Mouse (Mus musculus): Measurements from ENCODE around the gene Ift74. TPM values are rescaled to one million over a fixed set of nuclear protein-coding genes. Genes with fewer than 3 reads are reported as not detected.

Gene Ift74
- polyA plus RNA-seq, 1 experiment, result 7.7 TPM

GRCm38 (mm10) chr4:94601395-94601794 is 12.9 kb upstream of the Ift74 start:
- Histone ChIP-seq H3K36me3 (ENCODE audit: control insufficient read depth, insufficient read depth) (no peaks in the 10 kb centered on the region), H3K4me3 (peak overlapping the region; percentile 88), H3K4me2 (ENCODE audit: low read depth) (peak overlapping the region; percentile 82), H3ac (ENCODE audit: control insufficient read depth, insufficient read length) (no peak overlapping the region), H3K27me3 (ENCODE audit: control insufficient read depth, insufficient read depth, insufficient read length) (no peaks in the 10 kb centered on the region), H3K79me2 (ENCODE audit: control insufficient read depth, insufficient read depth) (peaks cover 54% of the 10 kb centered on the region)
- TF ChIP-seq REST (IDR thresholded peaks at IDR 0.05; ENCODE audit: insufficient read depth, insufficient read length), result no peak
- no peak for TF ChIP-seq TCF12 (IDR thresholded peaks at IDR 0.05; ENCODE audit: insufficient read depth, poor library complexity, severe bottlenecking)
- TF ChIP-seq SRF (IDR thresholded peaks at IDR 0.05; ENCODE audit: control insufficient read depth, insufficient read length, low read depth), result no peak
- no peak for TF ChIP-seq POLR2A (IDR thresholded peaks at IDR 0.05; ENCODE audit: insufficient read length, low read depth)
- TF ChIP-seq POLR2AphosphoS2 (IDR thresholded peaks at IDR 0.05; ENCODE audit: insufficient read length, low read depth), result no peak
- no peak for TF ChIP-seq CEBPB (IDR thresholded peaks at IDR 0.05; ENCODE audit: insufficient read depth, poor library complexity, severe bottlenecking)
- no peak for TF ChIP-seq USF1 (IDR thresholded peaks at IDR 0.05; ENCODE audit: low read depth)
- TF ChIP-seq E2F4 (IDR thresholded peaks at IDR 0.05; ENCODE audit: insufficient read depth), result no peak
- TF ChIP-seq MYOD1 (IDR thresholded peaks at IDR 0.05; ENCODE audit: control insufficient read depth in 1 of 3, insufficient read length in 2 of 3, low read depth in 2 of 3), result no peak
- no peak for TF ChIP-seq MAX (IDR thresholded peaks at IDR 0.05; ENCODE audit: low read depth)
- no peak for TF ChIP-seq TCF3 (IDR thresholded peaks at IDR 0.05; ENCODE audit: insufficient read length, low read depth)

- H3K4me3 ChIP-seq, result peak overlapping the region; percentile 88
- H3K27me3 ChIP-seq (ENCODE audit: control insufficient read depth, insufficient read depth, insufficient read length), result no peaks in the 10 kb centered on the region
- TF ChIP-seq E2F4 (IDR thresholded peaks at IDR 0.05; ENCODE audit: insufficient read depth), result no peak
- no peak for TF ChIP-seq TCF3 (IDR thresholded peaks at IDR 0.05; ENCODE audit: insufficient read length, low read depth)
- no peak for TF ChIP-seq POLR2AphosphoS2 (IDR thresholded peaks at IDR 0.05; ENCODE audit: insufficient read length, low read depth)
- TF ChIP-seq MYOG (IDR thresholded peaks at IDR 0.05; ENCODE audit: control insufficient read depth in 1 of 3, insufficient read depth in 1 of 3, insufficient read length in 2 of 3, low read depth in 2 of 3), result no peak
- no peak for TF ChIP-seq MYOD1 (IDR thresholded peaks at IDR 0.05; ENCODE audit: control insufficient read depth in 1 of 3, insufficient read length in 2 of 3, low read depth in 2 of 3)
- no peak for TF ChIP-seq REST (IDR thresholded peaks at IDR 0.05; ENCODE audit: insufficient read depth, insufficient read length)
- no peak for TF ChIP-seq POLR2A (IDR thresholded peaks at IDR 0.05; ENCODE audit: insufficient read length, low read depth)
- no peak for TF ChIP-seq CEBPB (IDR thresholded peaks at IDR 0.05; ENCODE audit: insufficient read depth, poor library complexity, severe bottlenecking)
- TF ChIP-seq MAX (IDR thresholded peaks at IDR 0.05; ENCODE audit: low read depth), result no peak
- TF ChIP-seq USF1 (IDR thresholded peaks at IDR 0.05; ENCODE audit: low read depth), result no peak
- no peak for TF ChIP-seq TCF12 (IDR thresholded peaks at IDR 0.05; ENCODE audit: insufficient read depth, poor library complexity, severe bottlenecking)
- H3K4me2 ChIP-seq (ENCODE audit: low read depth), result peak overlapping the region; percentile 82
- peaks cover 45% of the 10 kb centered on the region for H3K79me2 ChIP-seq (ENCODE audit: control insufficient read depth, insufficient read depth)
- H3K36me3 ChIP-seq (ENCODE audit: control insufficient read depth, insufficient read depth), result no peaks in the 10 kb centered on the region
- H3ac ChIP-seq (ENCODE audit: control insufficient read depth, insufficient read length), result peak overlapping the region; percentile 89
These were observed 11.7 kb upstream of the Ift74 start for GRCm38 (mm10) chr4:94602496-94603030.

GRCm38 (mm10) chr4:94603031-94603629 is 11.2 kb upstream of the Ift74 start, which contains the start of gene Plaa:
Plaa (minus strand) TSS chr4:94603244.
- Histone ChIP-seq H3K36me3 (ENCODE audit: control insufficient read depth, insufficient read depth) (no peaks in the 10 kb centered on the region), H3ac (ENCODE audit: control insufficient read depth, insufficient read length) (peak within 1 kb of the TSS; percentile 89), H3K4me2 (ENCODE audit: low read depth) (peak within 1 kb of the TSS; percentile 95), H3K27me3 (ENCODE audit: control insufficient read depth, insufficient read depth, insufficient read length) (no peaks in the 10 kb centered on the region), H3K79me2 (ENCODE audit: control insufficient read depth, insufficient read depth) (peaks cover 39% of the 10 kb centered on the region), H3K4me3 (peak within 1 kb of the TSS; percentile 88)
- TF ChIP-seq POLR2A (IDR thresholded peaks at IDR 0.05; ENCODE audit: insufficient read length, low read depth) (peak; percentile 67), SRF (IDR thresholded peaks at IDR 0.05; ENCODE audit: control insufficient read depth, insufficient read length, low read depth) (peak; percentile 85), TCF12 (IDR thresholded peaks at IDR 0.05; ENCODE audit: insufficient read depth, poor library complexity, severe bottlenecking) (no peak), REST (IDR thresholded peaks at IDR 0.05; ENCODE audit: insufficient read depth, insufficient read length) (no peak), CEBPB (IDR thresholded peaks at IDR 0.05; ENCODE audit: insufficient read depth, poor library complexity, severe bottlenecking) (no peak), MYOD1 (IDR thresholded peaks at IDR 0.05; ENCODE audit: control insufficient read depth in 1 of 3, insufficient read length in 2 of 3, low read depth in 2 of 3) (peak in 1 of 3 experiments; percentile 34), MYOG (IDR thresholded peaks at IDR 0.05; ENCODE audit: control insufficient read depth in 1 of 3, insufficient read depth in 1 of 3, insufficient read length in 2 of 3, low read depth in 2 of 3) (peak in 1 of 3 experiments; percentile 34), USF1 (IDR thresholded peaks at IDR 0.05; ENCODE audit: low read depth) (no peak), MAX (IDR thresholded peaks at IDR 0.05; ENCODE audit: low read depth) (no peak), POLR2AphosphoS2 (IDR thresholded peaks at IDR 0.05; ENCODE audit: insufficient read length, low read depth) (no peak), TCF3 (IDR thresholded peaks at IDR 0.05; ENCODE audit: insufficient read length, low read depth) (no peak), E2F4 (IDR thresholded peaks at IDR 0.05; ENCODE audit: insufficient read depth) (peak; percentile 95)

- no peak overlapping the region for H3K4me2 ChIP-seq (ENCODE audit: low read depth)
- no peak overlapping the region for H3ac ChIP-seq (ENCODE audit: control insufficient read depth, insufficient read length)
- no peak overlapping the region for H3K4me3 ChIP-seq
- H3K79me2 ChIP-seq (ENCODE audit: control insufficient read depth, insufficient read depth), result peaks cover 30% of the 10 kb centered on the region
- no peaks in the 10 kb centered on the region for H3K27me3 ChIP-seq (ENCODE audit: control insufficient read depth, insufficient read depth, insufficient read length)
- TF ChIP-seq CEBPB (IDR thresholded peaks at IDR 0.05; ENCODE audit: insufficient read depth, poor library complexity, severe bottlenecking) (no peak), MYOG (IDR thresholded peaks at IDR 0.05; ENCODE audit: control insufficient read depth in 1 of 3, insufficient read depth in 1 of 3, insufficient read length in 2 of 3, low read depth in 2 of 3) (no peak), MYOD1 (IDR thresholded peaks at IDR 0.05; ENCODE audit: control insufficient read depth in 1 of 3, insufficient read length in 2 of 3, low read depth in 2 of 3) (no peak), USF1 (IDR thresholded peaks at IDR 0.05; ENCODE audit: low read depth) (no peak), POLR2A (IDR thresholded peaks at IDR 0.05; ENCODE audit: insufficient read length, low read depth) (no peak), TCF3 (IDR thresholded peaks at IDR 0.05; ENCODE audit: insufficient read length, low read depth) (no peak), TCF12 (IDR thresholded peaks at IDR 0.05; ENCODE audit: insufficient read depth, poor library complexity, severe bottlenecking) (no peak), E2F4 (IDR thresholded peaks at IDR 0.05; ENCODE audit: insufficient read depth) (no peak), REST (IDR thresholded peaks at IDR 0.05; ENCODE audit: insufficient read depth, insufficient read length) (no peak), SRF (IDR thresholded peaks at IDR 0.05; ENCODE audit: control insufficient read depth, insufficient read length, low read depth) (no peak), POLR2AphosphoS2 (IDR thresholded peaks at IDR 0.05; ENCODE audit: insufficient read length, low read depth) (no peak), MAX (IDR thresholded peaks at IDR 0.05; ENCODE audit: low read depth) (no peak)
- H3K36me3 ChIP-seq (ENCODE audit: control insufficient read depth, insufficient read depth), result no peaks in the 10 kb centered on the region
These were observed 9.8 kb upstream of the Ift74 start for GRCm38 (mm10) chr4:94604452-94605019.
